Mouse (Mus musculus) liver, embryonic 13.5 days (tissue): ENCODE results near the gene Pde10a. TPM values are rescaled to one million over a fixed set of nuclear protein-coding genes. Genes with fewer than 3 reads are reported as not detected.

Source experiments
- ATAC-seq: fragments of 200-750 bp; cut with Nextera tagmentation; 2 replicates; pipeline ENCODE4 v1.8.0; 2017; ENCODE audit warnings: low read depth, mild to moderate bottlenecking, moderate number of reproducible peaks, moderate library complexity
- DNase-seq: peaks from one replicate; pipeline ENCODE4 v3.0.0; 2022
- H3K27ac ChIP-seq: fragments of 300-500 bp; sonication (generic); 2 replicates; pipeline ENCODE4 v1.5.1; 2015; ENCODE audit warnings: moderate library complexity, mild to moderate bottlenecking, inconsistent platforms
- H3K27me3 ChIP-seq: fragments of 300-500 bp; sonication (generic); 2 replicates; pipeline ENCODE4 v1.6.1; 2015; ENCODE audit warnings: mild to moderate bottlenecking, inconsistent platforms
- H3K36me3 ChIP-seq: fragments of 300-500 bp; sonication (generic); 2 replicates; pipeline ENCODE4 v1.6.1; 2015; ENCODE audit warnings: mild to moderate bottlenecking, inconsistent platforms
- H3K4me1 ChIP-seq: fragments of 300-500 bp; sonication (generic); replicated peaks from 2 replicates; pipeline ENCODE4 v1.6.1; 2015; ENCODE audit warnings: inconsistent platforms
- H3K4me2 ChIP-seq: fragments of 300-500 bp; sonication (generic); 2 replicates; pipeline ENCODE4 v1.6.1; 2015; ENCODE audit warnings: inconsistent platforms, mild to moderate bottlenecking, moderate library complexity
- H3K4me3 ChIP-seq: fragments of 300-500 bp; sonication (generic); replicated peaks from 2 replicates; pipeline ENCODE4 v1.5.1; 2015; ENCODE audit warnings: mild to moderate bottlenecking, inconsistent platforms
- H3K9ac ChIP-seq: fragments of 300-500 bp; sonication (generic); 2 replicates; pipeline ENCODE4 v1.6.1; 2015; ENCODE audit warnings: mild to moderate bottlenecking, inconsistent platforms
- H3K9me3 ChIP-seq: fragments of 300-500 bp; sonication (generic); replicated peaks from 2 replicates; pipeline ENCODE4 v1.6.1; 2016; ENCODE audit warnings: inconsistent platforms
- WGBS: fragments of 180-500 bp; shearing (Covaris S2); methylation state at CpG from one replicate; pipeline ENCODE4 v1.1.7; 2015; ENCODE audit not compliant: insufficient replicate concordance; 5-methylcytosine and 5-hydroxymethylcytosine counted together
- polyA plus RNA-seq: library from polyadenylated mRNA; unstranded; fragments of >200 nt; fragmentation: Nextera tagmentation; extraction: Ambion mirVana; gene quantifications from 2 replicates; pipeline ENCODE4 v1.2.1, GENCODE M21; 2015

Gene Pde10a
- polyA plus RNA-seq, result 0.31 and 0.39 TPM in 2 replicates

- Histone ChIP-seq H3K9ac (no peak within 1 kb of the TSS), H3K36me3 (no peaks in the 10 kb centered on the region), H3K4me1 (0 out of 2 replicates have a peak, but pooled peaks cover 3% of the 10 kb centered on the region), H3K4me2 (peak within 1 kb of the TSS; percentile 55), H3K4me3 (peak within 1 kb of the TSS; percentile 33), H3K9me3 (no peaks in the 10 kb centered on the region), H3K27me3 (peaks cover 68% of the 10 kb centered on the region), H3K27ac (no peak within 1 kb of the TSS)
- ATAC-seq (no peak), DNase-seq (no peak)
- WGBS, result 6% methylated on average over 22 of the region's 22 CpGs
Observed at GRCm38 (mm10) chr17:8525225-8525721, at the start of gene Pde10a. Gene Pde10a, plus strand, starts transcription at chr17:8525372.

- H3K4me2 ChIP-seq, result no peak overlapping the region
- H3K36me3 ChIP-seq, result no peaks in the 10 kb centered on the region
- no peak overlapping the region for H3K4me3 ChIP-seq
- DNase-seq (no peak), ATAC-seq (no peak)
- WGBS, result 46% methylated on average over 3 of the region's 3 CpGs
- no peaks in the 10 kb centered on the region for H3K4me1 ChIP-seq
- H3K9me3 ChIP-seq, result no peaks in the 10 kb centered on the region
- H3K27ac ChIP-seq, result no peak overlapping the region
- no peak overlapping the region for H3K9ac ChIP-seq
- no peaks in the 10 kb centered on the region for H3K27me3 ChIP-seq
Observed at GRCm38 (mm10) chr17:8478554-8478953, 46.6 kb upstream of the Pde10a start.

- Histone ChIP-seq H3K4me3 (no peak overlapping the region), H3K27me3 (no peaks in the 10 kb centered on the region), H3K9me3 (no peaks in the 10 kb centered on the region), H3K9ac (no peak overlapping the region), H3K27ac (no peak overlapping the region), H3K36me3 (no peaks in the 10 kb centered on the region), H3K4me1 (no peaks in the 10 kb centered on the region), H3K4me2 (no peak overlapping the region)
- DNase-seq, result no peak
- ATAC-seq, result no peak
- WGBS, result 67% methylated on average over 9 of the region's 9 CpGs
Observed at GRCm38 (mm10) chr17:8479493-8480128, 45.6 kb upstream of the Pde10a start.

- H3K36me3 ChIP-seq, result no peaks in the 10 kb centered on the region
- no peak overlapping the region for H3K27ac ChIP-seq
Observed at GRCm38 (mm10) chr17:8481797-8482196, 43.4 kb upstream of the Pde10a start.

GRCm38 (mm10) chr17:8482876-8483275 lies 42.3 kb upstream of the Pde10a start:
- no peaks in the 10 kb centered on the region for H3K36me3 ChIP-seq

More at GRCm38 (mm10) chr17:8481797-8482196, 43.4 kb upstream of the Pde10a start:
- DNase-seq, result no peak
- Histone ChIP-seq H3K4me3 (no peak overlapping the region), H3K27me3 (peaks cover 3% of the 10 kb centered on the region; the same call in 1 of the 2 replicates), H3K9me3 (no peaks in the 10 kb centered on the region), H3K4me2 (no peak overlapping the region), H3K9ac (no peak overlapping the region), H3K4me1 (no peaks in the 10 kb centered on the region)
- WGBS, result 72% methylated on average over 10 of the region's 10 CpGs
- ATAC-seq, result no peak

GRCm38 (mm10) chr17:8484246-8484645 lies 40.9 kb upstream of the Pde10a start:
- ATAC-seq, result no peak
- WGBS, result 43% methylated on average over 3 of the region's 3 CpGs
- Histone ChIP-seq H3K36me3 (no peaks in the 10 kb centered on the region), H3K4me2 (no peak overlapping the region), H3K9ac (no peak overlapping the region), H3K27me3 (peaks cover 3% of the 10 kb centered on the region; the same call in 1 of the 2 replicates), H3K9me3 (no peaks in the 10 kb centered on the region), H3K4me3 (no peak overlapping the region), H3K4me1 (no peaks in the 10 kb centered on the region), H3K27ac (no peak overlapping the region)
- no peak for DNase-seq

More at GRCm38 (mm10) chr17:8482876-8483275, 42.3 kb upstream of the Pde10a start:
- Histone ChIP-seq H3K4me2 (no peak overlapping the region), H3K9ac (no peak overlapping the region), H3K4me3 (no peak overlapping the region), H3K27ac (no peak overlapping the region), H3K9me3 (no peaks in the 10 kb centered on the region), H3K4me1 (no peaks in the 10 kb centered on the region), H3K27me3 (peaks cover 3% of the 10 kb centered on the region; the same call in 1 of the 2 replicates)
- no peak for ATAC-seq
- no peak for DNase-seq
- 67% methylated on average over 7 of the region's 7 CpGs for WGBS

DNA sequence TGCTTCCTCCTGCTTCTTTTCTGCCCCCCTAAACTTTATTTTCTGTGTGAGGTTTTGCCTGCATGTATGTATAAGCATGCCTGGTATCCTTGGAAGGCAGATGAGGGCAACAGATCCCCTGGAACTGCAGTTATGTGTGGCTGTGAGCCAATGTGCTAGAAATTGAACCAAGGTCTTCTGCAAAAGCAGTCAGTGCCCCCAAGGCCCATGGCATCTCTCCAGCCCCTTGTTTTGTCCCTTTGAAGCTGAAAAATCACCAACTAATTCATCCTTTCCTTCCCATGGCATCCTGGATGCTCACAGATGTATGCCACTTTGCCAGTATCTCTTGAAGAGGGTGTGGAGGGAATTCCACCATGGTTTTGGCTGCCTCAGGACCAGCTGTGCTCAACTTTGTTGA lies 40.0 kb upstream of the Pde10a start:
- DNase-seq (no peak), ATAC-seq (no peak)

DNA sequence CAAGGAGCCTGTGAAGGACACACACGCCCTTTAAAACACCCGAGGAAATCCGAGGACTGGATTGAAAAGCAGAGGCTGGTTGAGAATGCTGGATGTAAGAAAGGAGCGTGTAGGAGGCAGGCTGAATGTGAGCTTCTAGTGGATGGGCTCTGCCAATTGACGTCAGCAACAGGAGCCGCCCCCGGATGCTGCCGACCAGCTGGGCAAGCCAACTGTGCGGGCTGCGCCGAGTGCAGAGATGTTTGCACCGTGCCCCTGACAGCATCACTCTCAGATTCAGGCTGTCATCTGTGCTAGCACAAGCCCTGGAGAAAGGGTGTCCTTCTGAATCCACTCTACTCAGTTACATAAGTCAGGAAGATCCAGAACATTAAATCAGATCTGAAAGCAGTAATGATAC lies 37.3 kb upstream of the Pde10a start:
- no peak overlapping the region for H3K27ac ChIP-seq
- ATAC-seq (no peak), DNase-seq (no peak)
- H3K4me3 ChIP-seq, result no peak overlapping the region
- H3K27me3 ChIP-seq, result peaks cover 3% of the 10 kb centered on the region; the same call in 1 of the 2 replicates
- H3K4me1 ChIP-seq, result no peaks in the 10 kb centered on the region
- no peak overlapping the region for H3K4me2 ChIP-seq
- H3K9ac ChIP-seq, result no peak overlapping the region
- 46% methylated on average over 12 of the region's 12 CpGs for WGBS
- H3K36me3 ChIP-seq, result no peaks in the 10 kb centered on the region
- H3K9me3 ChIP-seq, result no peaks in the 10 kb centered on the region

More for the DNA sequence above, 40.0 kb upstream of the Pde10a start:
- Histone ChIP-seq H3K36me3 (no peaks in the 10 kb centered on the region), H3K27ac (no peak overlapping the region), H3K4me1 (no peaks in the 10 kb centered on the region), H3K9me3 (no peaks in the 10 kb centered on the region), H3K4me3 (no peak overlapping the region), H3K4me2 (no peak overlapping the region), H3K27me3 (peaks cover 3% of the 10 kb centered on the region; the same call in 1 of the 2 replicates), H3K9ac (no peak overlapping the region)

DNA sequence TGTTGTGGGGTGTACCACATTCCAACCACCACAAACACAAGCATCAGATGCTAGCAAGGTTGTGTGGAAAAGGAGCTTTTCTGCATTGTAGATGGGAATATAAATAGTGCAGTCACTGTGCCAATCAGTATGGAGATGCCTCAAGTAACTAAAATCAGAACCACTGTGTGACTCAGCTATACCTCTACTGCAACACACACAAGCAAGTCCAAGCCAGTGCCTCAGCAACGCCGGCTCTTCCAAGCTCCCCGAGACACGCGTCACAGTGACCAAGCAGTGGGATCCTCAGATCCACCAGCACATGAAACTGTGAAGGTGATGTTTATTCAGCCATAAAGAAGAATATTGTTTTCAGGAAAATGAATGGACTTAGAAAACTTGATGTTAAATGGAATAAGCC lies 34.2 kb upstream of the Pde10a start:
- H3K4me1 ChIP-seq, result no peaks in the 10 kb centered on the region
- H3K36me3 ChIP-seq, result no peaks in the 10 kb centered on the region
- DNase-seq, result no peak
- H3K9ac ChIP-seq, result no peak overlapping the region
- no peak for ATAC-seq
- no peak overlapping the region for H3K4me3 ChIP-seq
- peaks cover 3% of the 10 kb centered on the region; the same call in 1 of the 2 replicates for H3K27me3 ChIP-seq
- H3K9me3 ChIP-seq, result no peaks in the 10 kb centered on the region
- WGBS, result 77% methylated on average over 5 of the region's 5 CpGs
- H3K27ac ChIP-seq, result no peak overlapping the region
- H3K4me2 ChIP-seq, result no peak overlapping the region

GRCm38 (mm10) chr17:8493461-8493860 lies 31.7 kb upstream of the Pde10a start:
- Histone ChIP-seq H3K27me3 (peaks cover 3% of the 10 kb centered on the region; the same call in 1 of the 2 replicates), H3K27ac (no peak overlapping the region), H3K36me3 (no peaks in the 10 kb centered on the region), H3K9ac (no peak overlapping the region), H3K9me3 (no peaks in the 10 kb centered on the region), H3K4me2 (no peak overlapping the region), H3K4me1 (no peaks in the 10 kb centered on the region), H3K4me3 (no peak overlapping the region)
- WGBS, result 62% methylated on average over 4 of the region's 4 CpGs
- ATAC-seq (no peak), DNase-seq (no peak)

DNA sequence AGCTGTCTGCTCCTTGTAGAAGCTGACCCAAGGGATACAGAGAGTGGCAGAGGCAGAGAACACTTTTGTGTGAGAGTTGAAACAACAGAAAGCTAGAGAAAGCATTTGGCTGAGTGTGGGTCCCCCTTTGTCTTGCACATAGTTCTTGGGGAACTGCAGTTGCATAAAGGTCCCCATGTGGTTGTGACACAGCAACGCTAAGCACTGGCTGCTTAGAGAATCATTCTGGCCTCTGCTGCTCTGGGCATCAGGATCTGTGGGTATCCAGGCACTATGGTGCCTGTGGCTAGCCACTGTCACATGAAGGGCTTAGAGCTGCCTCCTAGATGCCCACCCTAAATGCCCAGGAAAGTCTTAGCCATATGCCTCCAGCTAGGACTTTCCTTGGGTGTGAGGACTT lies 27.0 kb upstream of the Pde10a start:
- no peak for DNase-seq
- Histone ChIP-seq H3K4me2 (no peak overlapping the region), H3K27ac (no peak overlapping the region), H3K4me3 (no peak overlapping the region), H3K4me1 (no peaks in the 10 kb centered on the region), H3K9ac (no peak overlapping the region), H3K9me3 (no peaks in the 10 kb centered on the region), H3K36me3 (no peaks in the 10 kb centered on the region), H3K27me3 (peaks cover 7% of the 10 kb centered on the region; the same call in 1 of the 2 replicates)
- no peak for ATAC-seq
- 64% methylated on average over 1 of the region's 1 CpGs for WGBS

DNA sequence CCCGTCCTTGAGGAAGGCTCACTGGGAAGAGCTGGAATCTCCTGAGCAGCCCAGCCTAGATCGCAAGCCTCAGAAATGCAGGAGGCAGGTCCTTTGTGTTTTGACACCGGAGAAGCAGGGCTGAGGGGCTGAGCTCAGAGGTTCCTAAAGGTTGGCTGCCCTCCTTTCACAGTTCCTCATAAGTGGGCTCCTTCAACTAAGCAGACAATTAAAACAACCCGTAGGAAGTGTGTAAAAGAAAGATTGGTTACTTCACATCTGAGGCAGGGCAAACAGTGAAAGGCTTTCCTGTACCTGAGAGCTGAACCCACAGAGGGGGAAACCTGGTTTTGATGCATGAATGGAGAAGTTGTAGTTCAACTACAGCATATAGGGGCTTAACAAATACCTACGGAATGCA lies 26.5 kb upstream of the Pde10a start:
- no peak overlapping the region for H3K4me3 ChIP-seq
- WGBS, result 42% methylated on average over 5 of the region's 5 CpGs
- H3K9me3 ChIP-seq, result no peaks in the 10 kb centered on the region
- no peak for DNase-seq
- H3K9ac ChIP-seq, result no peak overlapping the region
- H3K4me2 ChIP-seq, result no peak overlapping the region
- no peak for ATAC-seq
- peaks cover 7% of the 10 kb centered on the region; the same call in 1 of the 2 replicates for H3K27me3 ChIP-seq
- H3K36me3 ChIP-seq, result no peaks in the 10 kb centered on the region
- H3K27ac ChIP-seq, result no peak overlapping the region
- H3K4me1 ChIP-seq, result no peaks in the 10 kb centered on the region
